Mouse (Mus musculus): ENCODE measurements around the gene Olfr308.
"Not testable (repeated sequence)": the region's sequence is repeated elsewhere in the genome, so short reads cannot be mapped to it uniquely, and the experiment has no call there.

The Olfr308 gene

DNA sequence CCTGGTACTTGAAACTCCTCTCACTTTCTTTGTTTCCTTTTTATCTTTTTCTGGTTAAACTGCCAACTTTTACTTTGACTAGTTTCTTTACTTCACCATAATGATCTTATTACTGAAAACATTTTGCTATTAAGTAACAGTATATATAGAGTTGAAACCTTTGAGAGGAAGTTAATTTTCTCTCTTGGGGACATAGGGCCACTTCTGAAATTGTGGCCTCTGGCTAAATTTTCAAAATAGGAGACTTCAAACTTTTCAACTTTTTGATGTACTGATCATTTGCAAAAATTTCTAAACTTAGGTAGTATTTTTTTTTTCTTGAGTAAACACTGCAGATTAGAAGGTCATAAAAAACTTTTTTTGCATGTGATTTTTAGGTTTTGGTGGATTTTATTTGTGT, at the start of gene Olfr308:
Gene Olfr308, minus strand, starts transcription at position 101 of the 400 bp plus-strand sequence.
- no peak for DNase-seq (ENCODE audit: low spot score)

- no peak for DNase-seq (ENCODE audit: low spot score)
These were observed 41.4 kb upstream of the Olfr308 start, which contains the start of gene Olfr305 for GRCm38 (mm10) chr7:86366828-86367227. Gene Olfr305 (minus strand): TSS chr7:86366928.

- DNase-seq (ENCODE audit: low spot score), result not testable (repeated sequence)
These were observed 20.9 kb upstream of the Olfr308 start for GRCm38 (mm10) chr7:86346296-86346695.

GRCm38 (mm10) chr7:86344253-86344652, 18.8 kb upstream of the Olfr308 start:
- DNase-seq (ENCODE audit: low spot score), result no peak

GRCm38 (mm10) chr7:86342881-86343565, 17.6 kb upstream of the Olfr308 start:
- no peak for DNase-seq (ENCODE audit: low spot score)

GRCm38 (mm10) chr7:86337486-86337885, 12.1 kb upstream of the Olfr308 start, which contains the start of gene Olfr307:
Gene Olfr307 (minus strand): TSS chr7:86337586.
- DNase-seq (ENCODE audit: low spot score), result no peak

- no peak for DNase-seq (ENCODE audit: low spot score)
These were observed 4.1 kb downstream of the Olfr308 start for GRCm38 (mm10) chr7:86321323-86321722.

DNA sequence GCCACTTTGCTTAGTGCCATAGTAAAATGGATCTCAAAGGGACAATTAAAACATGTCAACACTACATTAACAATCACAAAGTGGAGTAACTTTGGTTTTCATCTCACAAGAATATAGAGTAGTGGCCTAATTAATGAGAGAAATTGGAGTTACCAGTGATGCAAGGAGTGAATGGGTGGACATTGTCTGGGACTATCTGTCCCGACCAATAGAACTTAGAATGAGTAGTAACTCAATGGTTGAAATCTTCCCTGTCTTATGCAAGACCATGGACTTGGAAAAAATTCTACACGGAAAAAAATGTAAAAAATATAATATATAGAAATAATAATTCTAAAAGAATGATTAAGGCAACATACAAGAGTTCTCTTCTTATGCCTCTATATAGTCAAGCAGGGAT, 11.8 kb downstream of the Olfr308 start, which contains the start of gene Olfr309:
Gene Olfr309, minus strand, starts transcription at position 101 of the 400 bp plus-strand sequence.
- no peak for DNase-seq (ENCODE audit: low spot score)

DNA sequence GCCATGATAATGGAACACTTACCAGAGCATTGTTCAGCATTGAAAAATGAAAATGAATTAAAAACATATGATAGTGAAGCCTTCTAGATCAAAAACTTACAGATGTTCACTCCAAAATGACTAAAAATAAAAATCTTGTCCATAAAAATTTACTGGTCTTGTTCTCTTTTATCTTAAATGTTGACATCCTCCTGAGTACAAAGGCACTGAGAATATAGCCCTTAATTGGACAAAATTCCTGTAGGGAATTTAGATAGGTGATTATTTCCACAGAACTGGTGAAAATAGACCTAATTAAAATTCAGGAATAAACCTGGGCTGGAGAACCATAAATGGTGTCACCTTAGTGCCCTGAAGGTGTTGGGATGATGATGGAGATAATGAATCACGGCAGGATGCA, 48.4 kb downstream of the Olfr308 start, which contains the start of gene Olfr310:
Gene Olfr310, minus strand, starts transcription at position 101 of the 400 bp plus-strand sequence.
- DNase-seq (ENCODE audit: low spot score), result no peak
